Mouse (Mus musculus) duodenum, adult 2 months (tissue): Measurements from ENCODE around the gene Mrgprf. TPM values are rescaled to one million over a fixed set of nuclear protein-coding genes. Genes with fewer than 3 reads are reported as not detected.

Source experiments
- polyA plus RNA-seq: library from polyadenylated mRNA; depleted of rRNA; stranded (reverse); fragments of >200 nt; gene quantifications from 2 replicates; pipeline ENCODE4 v1.2.3, GENCODE M21; 2012; ENCODE audit warnings: low replicate concordance; rRNA removed

Gene Mrgprf
- polyA plus RNA-seq, result 7.5 and 13.6 TPM in 2 replicates

GRCm38 (mm10) chr7:145300321-145301007, at the start of gene Mrgprf:
Gene Mrgprf, plus strand, starts transcription at chr7:145300828.

GRCm38 (mm10) chr7:145283487-145284187, 17.0 kb upstream of the Mrgprf start, which contains the start of gene Tpcn2:
Gene Tpcn2, minus strand, starts transcription at chr7:145284011.

GRCm38 (mm10) chr7:145314785-145315411, 14.3 kb downstream of the Mrgprf start, which contains the start of gene Mrgprd:
Gene Mrgprd, plus strand, starts transcription at chr7:145314835.

Other genes starting within 250 kb of the Mrgprf start
- gene 1810010D01Rik, start 92.7 kb upstream of the Mrgprf start, polyA plus RNA-seq, result 7.5 and 17.9 TPM in 2 replicates
- gene Tpcn2, start 16.8 kb upstream of the Mrgprf start, polyA plus RNA-seq, result 10.1 and 10.6 TPM in 2 replicates
- gene Mrgprd, start 14.0 kb downstream of the Mrgprf start, polyA plus RNA-seq, result not detected in 2 replicates